Mouse (Mus musculus): Measurements from ENCODE around the gene Tcf25.

- no peak for TF ChIP-seq CTCF (IDR thresholded peaks at IDR 0.05; ENCODE audit: low read depth)
- TF ChIP-seq EP300 (optimal IDR thresholded peaks at IDR 0.05): no peak
Observed at GRCm38 (mm10) chr8:123431616-123432365, 58.2 kb downstream of the Tcf25 start.

Data from stomach, postnatal 0 days (tissue).